Mouse (Mus musculus) gastrocnemius, adult 8-10 months (tissue): Measurements from ENCODE around the gene Cdk5rap2. TPM values are rescaled to one million over a fixed set of nuclear protein-coding genes. Genes with fewer than 3 reads are reported as not detected.

ENCODE experiments used
- DNase-seq, 2 experiments: peaks; one replicate each; pipeline ENCODE4 v3.0.0; 2022; ENCODE audit warnings: low spot score in 2 of 2
- total RNA-seq, 4 experiments: library from RNA; stranded (reverse); gene quantifications; 2 replicates each; pipeline ENCODE4 v1.2.4; 2022

Gene Cdk5rap2
- total RNA-seq, 4 experiments from 2014 or later = 7.0 to 8.9 (median 7.8) TPM

- no peak for DNase-seq
Measured at GRCm38 (mm10) chr4:70262850-70263249, 147.4 kb downstream of the Cdk5rap2 start.

GRCm38 (mm10) chr4:70261315-70261714 lies 148.9 kb downstream of the Cdk5rap2 start:
- DNase-seq = no peak

GRCm38 (mm10) chr4:70260419-70260807 lies 149.8 kb downstream of the Cdk5rap2 start:
- DNase-seq = no peak

- DNase-seq = no peak
Measured at GRCm38 (mm10) chr4:70259726-70260418, 150.4 kb downstream of the Cdk5rap2 start.

GRCm38 (mm10) chr4:70258826-70259225 lies 151.4 kb downstream of the Cdk5rap2 start:
- DNase-seq = no peak

- no peak for DNase-seq
Measured at GRCm38 (mm10) chr4:70258205-70258604, 152.0 kb downstream of the Cdk5rap2 start.

- DNase-seq = no peak
Measured at GRCm38 (mm10) chr4:70251782-70252181, 158.5 kb downstream of the Cdk5rap2 start.

- no peak for DNase-seq
Measured at GRCm38 (mm10) chr4:70245706-70246105, 164.5 kb downstream of the Cdk5rap2 start.

- DNase-seq = no peak
Measured at GRCm38 (mm10) chr4:70243561-70244120, 166.6 kb downstream of the Cdk5rap2 start.

- DNase-seq = no peak
Measured at GRCm38 (mm10) chr4:70239731-70240130, 170.5 kb downstream of the Cdk5rap2 start.

- no peak for DNase-seq
Measured at GRCm38 (mm10) chr4:70238862-70239261, 171.4 kb downstream of the Cdk5rap2 start.

- DNase-seq = no peak
Measured at GRCm38 (mm10) chr4:70232383-70232782, 177.9 kb downstream of the Cdk5rap2 start.

- no peak for DNase-seq
Measured at GRCm38 (mm10) chr4:70229874-70230273, 180.4 kb downstream of the Cdk5rap2 start.

- DNase-seq = no peak
Measured at GRCm38 (mm10) chr4:70228350-70228749, 181.9 kb downstream of the Cdk5rap2 start.

- DNase-seq = no peak
Measured at GRCm38 (mm10) chr4:70227667-70228066, 182.6 kb downstream of the Cdk5rap2 start.

GRCm38 (mm10) chr4:70224503-70224902 lies 185.7 kb downstream of the Cdk5rap2 start:
- DNase-seq = no peak

- DNase-seq = no peak
Measured at GRCm38 (mm10) chr4:70221878-70222277, 188.4 kb downstream of the Cdk5rap2 start.

- no peak for DNase-seq
Measured at GRCm38 (mm10) chr4:70221370-70221769, 188.9 kb downstream of the Cdk5rap2 start.

GRCm38 (mm10) chr4:70220277-70221180 lies 189.7 kb downstream of the Cdk5rap2 start:
- peak; percentile 9 to 20 for DNase-seq

GRCm38 (mm10) chr4:70219776-70220175 lies 190.5 kb downstream of the Cdk5rap2 start:
- DNase-seq = peak; percentile 15 to 36

GRCm38 (mm10) chr4:70185971-70186370 lies 224.3 kb downstream of the Cdk5rap2 start:
- no peak for DNase-seq
